Comparison of ENCODE assay signal across 14 mouse cellular contexts in the genomic region with DNA sequence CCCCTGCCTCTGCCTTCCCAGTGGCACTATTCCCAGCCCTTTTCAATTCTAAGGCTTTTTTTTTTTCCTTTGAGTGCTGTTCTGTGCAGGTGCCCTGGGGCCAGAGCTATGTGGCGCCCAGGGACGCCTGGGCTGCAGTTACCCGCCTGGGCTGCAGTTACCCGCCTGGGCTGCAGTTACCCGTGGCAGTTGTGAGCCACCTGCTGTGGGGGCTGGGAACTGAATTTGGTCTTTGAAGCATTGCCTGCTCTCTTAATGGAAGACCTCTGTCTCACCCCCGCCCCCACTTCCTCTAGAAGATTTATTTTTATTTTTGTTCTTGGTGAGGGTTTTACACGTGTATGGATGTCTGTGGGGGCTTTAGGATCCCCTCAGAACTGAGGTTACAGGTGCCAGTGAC. TPM values are rescaled to one million over a fixed set of nuclear protein-coding genes. Genes with fewer than 3 reads are reported as not detected.
DNase-seq lines count a peak whose midpoint lies in the region; ATAC-seq and TF ChIP-seq lines count a peak whose summit lies in the region.
"Had no signal": no experiment of that assay in that cellular context is flagged by ENCODE, and none has a peak within 500 bp of the region (broad histone marks: within the 10 kb centered on the region; RNA-seq: fewer than 3 reads in every experiment).

No protein-coding gene starts in this region.

- no peak for TF ChIP-seq EP300 in ES-Bruce4 (IDR thresholded peaks at IDR 0.05; ENCODE audit: insufficient read depth, low read depth, low read length)
- TF ChIP-seq EP300 in liver, postnatal 0 days (IDR thresholded peaks at IDR 0.05; ENCODE audit: low read depth): no peak

- ATAC-seq in liver, postnatal 0 days: 0 out of 2 replicates have a peak, but pooled peaks have one; percentile 23
- ATAC-seq: midbrain, embryonic 15.5 days had no signal

- H3K27me3 ChIP-seq in ES-Bruce4 (ENCODE audit: control insufficient read depth, insufficient read depth, low read length, poor library complexity, severe bottlenecking): no peaks in the 10 kb centered on the region
- H3K27me3 ChIP-seq in liver, postnatal 0 days (ENCODE audit: insufficient read depth, low read length): no peaks in the 10 kb centered on the region
- H3K27me3 ChIP-seq: limb, embryonic 12.5 days; midbrain, embryonic 15.5 days had no signal

- H3K36me3 ChIP-seq in ES-Bruce4 (ENCODE audit: control insufficient read depth, insufficient read depth, low read length, poor library complexity, severe bottlenecking): peaks cover 94% of the 10 kb centered on the region
- peaks cover 42% of the 10 kb centered on the region for H3K36me3 ChIP-seq in liver, postnatal 0 days (replicated peaks; ENCODE audit: insufficient read depth, low read length)
- H3K36me3 ChIP-seq: midbrain, embryonic 15.5 days had no signal

- WGBS in liver, postnatal 0 days (ENCODE audit: insufficient replicate concordance): 53% methylated on average over 7 of the region's 7 CpGs

- peak; percentile 68 to 71 for DNase-seq in B cell, adult 2 months
- DNase-seq in liver, postnatal 0 days: peak; percentile 29
- DNase-seq in spleen, postnatal 4 days (ENCODE audit: low spot score in 2 of 2): peak; percentile 26 to 66
- DNase-seq in urinary bladder, postnatal 25 days (ENCODE audit: low spot score): no peak
- no peak for DNase-seq in testis, postnatal 14 days (ENCODE audit: low spot score)
- DNase-seq in cerebellum, postnatal 14 days: no peak
- DNase-seq in right cerebral cortex, postnatal 36 days (ENCODE audit: low spot score in 2 of 2): no peak
- DNase-seq: kidney, adult 18-20 months; lung, postnatal 14 days had no signal

- H3K9ac ChIP-seq in ES-Bruce4 (ENCODE audit: low read depth, poor library complexity, severe bottlenecking): 0 out of 2 replicates have a peak overlapping the region, but pooled peaks have one; percentile 39
- H3K9ac ChIP-seq in liver, postnatal 0 days (replicated peaks): no peak overlapping the region
- H3K9ac ChIP-seq: limb, embryonic 12.5 days; midbrain, embryonic 15.5 days had no signal

- 0 out of 2 replicates have a peak overlapping the region, but pooled peaks have one; percentile 59 for H3K27ac ChIP-seq in ES-Bruce4 (ENCODE audit: insufficient read depth, low read length)
- no peak overlapping the region for H3K27ac ChIP-seq in liver, postnatal 0 days (ENCODE audit: low read depth)
- H3K27ac ChIP-seq: hindbrain, embryonic 10.5 days; limb, embryonic 12.5 days; midbrain, embryonic 15.5 days had no signal

- no peaks in the 10 kb centered on the region for H3K9me3 ChIP-seq in ES-Bruce4 (replicated peaks; ENCODE audit: control insufficient read depth, insufficient read depth, low read length, poor library complexity, severe bottlenecking)
- no peaks in the 10 kb centered on the region for H3K9me3 ChIP-seq in liver, postnatal 0 days (ENCODE audit: low read length)
- H3K9me3 ChIP-seq: hindbrain, embryonic 10.5 days; limb, embryonic 12.5 days; midbrain, embryonic 15.5 days had no signal

- H3K4me3 ChIP-seq in ES-Bruce4 (ENCODE audit: low read depth, low read length): no peak overlapping the region
- H3K4me3 ChIP-seq in liver, postnatal 0 days (ENCODE audit: low read depth, low read length): no peak overlapping the region
- H3K4me3 ChIP-seq: erythroblast, embryonic 14.5 days; hindbrain, embryonic 10.5 days; limb, embryonic 12.5 days; midbrain, embryonic 15.5 days had no signal

- TF ChIP-seq POLR2A in ES-Bruce4 (IDR thresholded peaks at IDR 0.05; ENCODE audit: insufficient read depth, low read length): no peak

- no peak overlapping the region for H3K4me2 ChIP-seq in liver, postnatal 0 days (ENCODE audit: low read depth, low read length)
- H3K4me2 ChIP-seq: limb, embryonic 12.5 days; midbrain, embryonic 15.5 days had no signal

- TF ChIP-seq CTCF in ES-Bruce4 (IDR thresholded peaks at IDR 0.05; ENCODE audit: low read depth, low read length): no peak
- peak; percentile 23 for TF ChIP-seq CTCF in liver, postnatal 0 days (IDR thresholded peaks at IDR 0.05; ENCODE audit: low read depth)

- peaks cover 3% of the 10 kb centered on the region for H3K4me1 ChIP-seq in ES-Bruce4 (ENCODE audit: control insufficient read depth, insufficient read depth, low read length)
- H3K4me1 ChIP-seq in liver, postnatal 0 days (ENCODE audit: insufficient read depth): peaks cover 9% of the 10 kb centered on the region
- H3K4me1 ChIP-seq: hindbrain, embryonic 10.5 days; midbrain, embryonic 15.5 days had no signal

RNA-seq across cellular contexts. Expression of a gene that starts 7.9 kb away (rescaled TPM):
- 106 and 115 TPM in 2 replicates for polyA plus RNA-seq in ES-Bruce4 (2011; ENCODE audit: insufficient read depth, insufficient read length, low read depth, missing spikeins)
- 6.4 and 6.9 TPM in 2 replicates for polyA plus RNA-seq in liver, postnatal 0 days (2015; fragmentation: Nextera tagmentation; extraction: Ambion mirVana)

RNA-seq across cellular contexts. Expression of a gene that starts 36.7 kb away (rescaled TPM):
- polyA plus RNA-seq in ES-Bruce4 (2011; ENCODE audit: insufficient read depth, insufficient read length, low read depth, missing spikeins): 17.0 and 22.5 TPM in 2 replicates
- polyA plus RNA-seq in liver, postnatal 0 days (2015; fragmentation: Nextera tagmentation; extraction: Ambion mirVana): 8.2 and 10.5 TPM in 2 replicates

RNA-seq across cellular contexts. Expression of a gene that starts 36.8 kb away (rescaled TPM):
- polyA plus RNA-seq in ES-Bruce4 (2011; ENCODE audit: insufficient read depth, insufficient read length, low read depth, missing spikeins): 238 and 257 TPM in 2 replicates
- polyA plus RNA-seq in liver, postnatal 0 days (2015; fragmentation: Nextera tagmentation; extraction: Ambion mirVana): 16.4 and 18.6 TPM in 2 replicates

Comparison
In these comparisons a context has a peak if more than half of its experiments do, and no peak if none do; other contexts are left out.
1. DNase-seq: peak in B cell, adult 2 months (2 of 2), liver, postnatal 0 days (single experiment) and spleen, postnatal 4 days (2 of 2); none in urinary bladder, postnatal 25 days (single experiment), testis, postnatal 14 days (single experiment), cerebellum, postnatal 14 days (0 of 2) and right cerebral cortex, postnatal 36 days (0 of 2).
2. RNA of a gene that starts 7.9 kb away (polyA plus RNA-seq): 106 to 115 TPM in ES-Bruce4; 6.4 to 6.9 TPM in liver, postnatal 0 days; every median in the first group is over 10 times any median in the second.
3. RNA of a gene that starts 36.8 kb away (polyA plus RNA-seq): 238 to 257 TPM in ES-Bruce4; 16.4 to 18.6 TPM in liver, postnatal 0 days; every median in the first group is over 10 times any median in the second.